Mouse (Mus musculus) cerebellum, adult 8-10 months (tissue): Measurements from ENCODE around the gene Pcdh7.

Experiments
- DNase-seq: peaks from one replicate; pipeline ENCODE4 v3.0.0; 2022

Pcdh7 gene

DNA sequence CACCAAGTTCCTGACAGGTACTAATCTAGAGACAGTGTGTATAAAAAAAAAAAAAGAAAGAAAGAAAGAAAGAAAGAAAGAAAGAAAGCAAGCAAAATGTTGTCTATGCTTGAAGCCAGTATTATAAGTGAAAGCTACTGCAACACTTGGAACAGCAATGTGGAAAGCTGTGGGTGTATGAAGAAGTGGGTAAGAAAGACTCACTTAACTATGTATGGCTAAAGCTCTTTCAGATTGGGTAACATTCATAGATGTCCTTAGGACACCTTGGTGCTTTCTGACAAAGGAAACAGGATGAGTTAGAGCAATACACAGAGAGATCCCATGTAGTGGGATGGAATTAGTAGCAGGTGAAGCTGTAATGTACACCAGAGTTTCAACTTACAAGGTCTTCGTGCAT lies 32.6 kb downstream of the Pcdh7 start:
- DNase-seq: no peak

- no peak for DNase-seq
These were observed 38.0 kb downstream of the Pcdh7 start for GRCm38 (mm10) chr5:57755791-57756190.

- no peak for DNase-seq
These were observed 39.1 kb downstream of the Pcdh7 start for GRCm38 (mm10) chr5:57756726-57757424.

DNA sequence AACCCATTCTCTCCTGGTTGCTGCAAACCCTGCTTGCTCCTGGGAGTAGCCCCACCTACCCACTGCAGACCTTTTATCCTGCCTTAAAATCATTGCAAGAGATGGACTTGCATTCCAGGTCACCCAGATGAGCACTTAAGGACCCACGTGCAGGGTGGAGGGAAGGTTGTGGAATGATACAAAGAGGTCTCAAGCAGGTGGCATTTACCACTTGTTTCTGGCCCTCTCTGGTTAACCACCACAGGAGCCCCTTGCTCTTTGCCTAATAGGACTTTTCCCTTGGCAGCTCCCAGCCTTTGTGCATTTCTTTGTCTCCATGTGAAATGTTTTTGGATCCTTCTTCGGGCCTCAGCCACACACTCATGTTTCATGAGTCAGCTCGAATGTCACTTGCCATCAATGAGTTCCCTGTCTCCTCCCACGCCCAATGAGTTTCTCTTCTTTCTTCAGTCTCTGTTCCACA lies 39.7 kb downstream of the Pcdh7 start:
- no peak for DNase-seq

- no peak for DNase-seq
These were observed 41.2 kb downstream of the Pcdh7 start for GRCm38 (mm10) chr5:57758968-57759367.

DNA sequence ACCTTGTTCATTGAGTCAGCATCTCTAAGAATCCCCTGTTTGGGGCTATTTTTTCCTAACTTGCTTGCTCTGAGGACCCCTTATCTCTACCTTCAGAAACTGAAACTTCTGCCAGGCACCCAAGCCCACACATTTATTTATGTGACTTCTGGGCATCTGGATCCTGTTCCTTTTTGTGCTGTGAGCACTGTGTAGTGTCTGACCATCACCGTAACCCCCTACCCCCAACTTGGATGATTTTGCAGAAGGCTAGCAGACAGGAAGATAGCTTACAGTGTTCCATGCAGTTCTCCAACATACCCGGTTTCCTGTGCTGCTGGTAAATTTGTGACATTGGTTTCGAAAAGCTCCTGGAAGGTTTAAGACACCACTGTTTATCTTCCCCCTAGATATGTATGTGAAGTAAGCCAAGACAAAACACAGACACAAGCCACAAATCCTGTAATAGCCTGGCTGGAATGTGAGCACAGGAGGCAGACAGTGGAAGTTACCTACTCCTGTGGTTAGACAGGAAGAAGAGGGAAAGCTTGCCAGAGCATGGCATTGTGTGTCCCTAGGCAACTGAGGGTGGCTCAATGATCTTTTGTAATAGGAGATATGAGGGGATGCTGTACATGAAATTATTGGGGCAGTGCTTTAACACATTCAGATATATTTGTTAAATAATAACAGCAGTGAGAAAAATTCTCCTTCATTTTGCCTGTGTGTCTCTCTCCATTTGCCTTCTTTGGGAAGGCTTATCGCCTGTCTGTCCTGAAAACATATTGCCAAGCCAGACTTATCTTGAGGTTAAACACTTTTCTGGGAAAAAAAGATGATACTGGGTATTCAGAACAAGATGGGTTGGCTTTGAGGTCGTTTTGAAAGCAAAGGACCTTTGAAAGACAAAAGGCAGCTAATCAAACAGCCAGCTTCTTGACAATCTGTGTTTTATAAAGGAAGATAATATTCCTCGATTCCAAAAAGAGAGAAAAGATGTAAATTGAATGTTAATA lies 42.6 kb downstream of the Pcdh7 start:
- no peak for DNase-seq

DNA sequence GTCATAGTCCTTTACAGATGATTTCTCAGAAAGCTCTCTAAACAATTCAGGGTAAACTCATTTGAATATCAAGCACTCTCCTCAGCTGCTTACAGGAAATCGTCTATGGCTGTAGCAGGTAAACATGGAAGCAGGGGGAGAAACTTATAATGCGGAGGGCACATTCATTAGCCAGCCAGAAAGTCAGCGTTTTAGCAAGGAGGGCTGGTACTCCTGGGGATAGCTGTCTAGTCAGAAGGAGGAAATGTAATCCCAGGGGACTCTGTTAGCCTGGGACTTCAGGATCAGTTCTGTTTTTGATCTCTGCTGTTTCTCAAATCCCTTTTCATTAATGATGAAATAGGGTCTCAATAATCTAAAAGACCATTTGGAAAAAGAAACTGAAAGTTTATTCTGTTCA lies 47.6 kb downstream of the Pcdh7 start:
- DNase-seq: no peak

DNA sequence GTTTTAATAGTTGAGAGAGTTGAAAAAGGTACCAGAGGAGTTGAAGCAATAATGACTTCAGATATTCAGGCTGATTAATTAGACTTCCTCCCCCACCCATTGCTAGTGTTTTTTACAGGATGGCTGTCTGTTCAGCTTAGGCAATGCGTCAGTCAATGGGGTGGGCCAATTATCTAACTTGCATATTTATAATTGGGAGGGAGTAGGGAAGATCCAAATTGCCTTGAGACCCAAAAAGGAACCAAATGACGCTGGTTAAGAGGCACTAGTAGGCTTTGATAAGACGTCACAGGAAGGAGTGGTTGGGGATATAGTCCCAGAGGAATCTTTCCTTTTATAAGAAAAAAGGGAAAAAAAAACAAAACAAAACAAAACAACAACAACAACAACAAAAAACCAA lies 49.6 kb downstream of the Pcdh7 start:
- DNase-seq: no peak

- DNase-seq: no peak
These were observed 50.8 kb downstream of the Pcdh7 start for GRCm38 (mm10) chr5:57768469-57769022.

DNA sequence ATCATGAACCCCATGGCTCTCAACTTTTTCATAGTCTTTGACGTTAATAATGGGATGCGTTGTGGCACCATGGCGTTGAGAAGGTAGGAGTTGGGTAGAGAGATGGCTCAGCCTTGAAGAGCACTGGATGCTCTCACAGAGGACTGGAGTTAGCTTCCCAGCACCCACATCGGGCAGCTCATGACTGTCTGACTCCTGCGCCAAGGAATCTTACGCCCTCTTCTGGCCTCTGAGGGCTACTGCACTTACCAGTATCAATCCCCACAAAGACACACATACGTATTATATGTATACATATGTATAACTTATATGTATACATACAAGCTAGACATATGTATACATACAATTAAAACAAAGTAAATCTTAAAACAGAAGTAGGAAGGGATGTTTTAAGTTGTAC lies 51.9 kb downstream of the Pcdh7 start:
- no peak for DNase-seq

DNA sequence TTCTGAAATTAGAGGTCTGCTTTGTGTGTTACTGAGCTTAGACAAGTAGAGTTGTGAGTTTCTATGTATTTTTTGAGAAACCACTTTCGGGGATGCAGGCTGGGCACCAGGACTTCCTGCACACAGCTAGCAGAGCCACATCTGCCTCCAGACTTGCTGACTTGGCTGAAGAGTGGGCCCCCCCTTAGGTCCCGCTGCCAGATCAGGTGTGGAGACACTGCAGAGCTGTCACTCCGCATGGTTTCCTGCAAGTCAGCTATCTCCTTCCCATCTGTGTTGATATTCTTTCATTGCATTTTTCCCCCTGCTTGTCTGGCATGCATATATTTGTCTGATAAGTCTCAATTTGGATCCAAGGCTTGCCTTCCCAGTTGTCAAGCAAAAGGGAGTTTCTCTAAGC lies 52.6 kb downstream of the Pcdh7 start:
- no peak for DNase-seq

DNA sequence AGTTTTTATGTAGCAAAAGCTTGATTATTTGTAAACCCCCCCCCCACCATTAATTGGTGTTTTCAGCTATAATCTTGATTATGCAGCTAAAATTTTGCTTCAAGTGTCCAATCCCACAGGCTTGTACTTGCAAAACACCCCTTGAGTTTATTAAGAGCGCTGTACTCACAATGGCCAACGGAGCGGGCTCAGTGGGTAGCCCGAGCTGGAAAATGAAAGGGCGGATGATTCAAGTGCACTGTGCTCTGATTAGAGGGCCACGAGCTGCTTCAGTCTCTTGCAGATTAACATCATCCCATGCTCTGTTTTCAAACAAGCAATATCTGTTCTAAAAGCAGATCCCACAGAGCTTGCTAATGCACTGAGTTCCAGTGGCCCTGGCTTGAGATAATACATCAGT lies 53.4 kb downstream of the Pcdh7 start:
- DNase-seq: no peak

GRCm38 (mm10) chr5:57772711-57773110 lies 54.9 kb downstream of the Pcdh7 start:
- no peak for DNase-seq

DNA sequence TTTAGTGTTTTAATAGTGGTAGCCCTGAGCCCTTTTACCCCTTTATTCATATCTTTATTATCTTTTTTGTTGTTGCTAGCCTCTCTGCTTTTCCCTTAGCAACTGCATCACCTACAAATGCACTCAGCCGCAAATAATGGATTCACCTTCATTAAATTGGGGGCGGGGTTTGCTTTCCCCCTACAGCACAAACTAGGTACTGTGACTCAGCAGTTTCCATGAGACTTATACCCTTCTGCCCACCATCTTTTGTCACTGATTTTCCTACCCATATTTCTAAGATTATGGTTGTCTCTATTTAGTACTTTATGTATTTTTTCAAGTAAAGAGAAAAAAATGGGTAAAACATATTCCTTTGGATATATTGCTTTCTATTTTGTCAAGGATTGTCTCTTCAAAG lies 56.7 kb downstream of the Pcdh7 start:
- DNase-seq: no peak

DNA sequence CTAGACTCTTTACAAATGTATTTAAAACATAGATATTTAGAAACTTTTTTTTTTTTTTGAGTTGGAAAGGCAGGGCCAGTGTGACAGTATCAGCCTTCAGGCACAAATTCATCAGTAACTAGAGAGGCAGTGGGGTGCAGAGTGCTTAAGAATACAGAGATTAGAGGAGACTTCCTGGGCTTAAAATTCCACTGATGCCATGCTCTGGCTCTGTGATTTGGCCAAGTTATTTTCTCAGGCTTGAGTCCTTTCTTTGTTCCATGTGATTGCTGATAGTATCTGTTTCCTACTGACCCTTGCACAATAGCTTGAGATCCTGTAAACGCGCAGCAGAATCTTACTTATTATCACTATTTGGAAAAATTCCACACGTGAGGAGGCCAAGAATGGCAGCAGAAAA lies 60.3 kb downstream of the Pcdh7 start:
- DNase-seq: no peak

DNA sequence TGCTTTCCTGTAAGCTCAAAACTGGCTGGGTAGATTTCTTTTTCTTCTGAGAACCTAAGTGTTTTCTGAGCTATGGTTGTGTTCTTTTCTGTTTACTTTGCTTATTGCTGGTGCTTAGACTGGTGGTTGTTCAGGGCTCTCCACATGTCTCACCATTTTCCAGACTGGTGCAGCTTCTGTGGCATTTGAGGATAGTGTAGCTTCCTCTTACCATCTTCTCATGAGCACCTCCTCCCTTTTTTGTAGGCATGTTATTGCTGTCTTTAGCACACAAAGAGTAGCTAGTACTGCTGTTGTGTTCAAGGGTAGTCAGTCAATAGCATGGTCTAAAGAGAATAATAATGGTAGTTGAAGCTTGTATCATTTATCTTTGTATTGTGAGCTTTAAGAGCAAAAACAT lies 62.2 kb downstream of the Pcdh7 start:
- DNase-seq: no peak

DNA sequence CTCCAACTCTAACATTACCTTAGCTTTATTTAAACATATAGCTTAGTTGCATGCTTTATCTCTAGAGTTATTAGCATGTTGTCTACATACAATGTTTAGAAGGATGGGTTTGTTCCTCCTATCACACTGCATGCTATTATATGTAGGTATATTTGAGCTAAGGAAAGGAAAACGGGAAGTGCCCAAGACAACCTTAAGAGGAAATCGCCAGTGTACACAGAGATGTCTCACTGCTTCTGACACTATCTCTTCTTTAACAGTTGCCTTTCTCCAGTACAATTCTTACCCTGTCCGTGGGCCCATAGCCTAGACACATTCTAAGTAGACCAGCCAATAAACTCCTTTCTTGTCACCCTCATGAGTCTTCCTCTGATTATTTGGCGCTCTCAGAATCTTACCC lies 62.8 kb downstream of the Pcdh7 start:
- DNase-seq: no peak

DNA sequence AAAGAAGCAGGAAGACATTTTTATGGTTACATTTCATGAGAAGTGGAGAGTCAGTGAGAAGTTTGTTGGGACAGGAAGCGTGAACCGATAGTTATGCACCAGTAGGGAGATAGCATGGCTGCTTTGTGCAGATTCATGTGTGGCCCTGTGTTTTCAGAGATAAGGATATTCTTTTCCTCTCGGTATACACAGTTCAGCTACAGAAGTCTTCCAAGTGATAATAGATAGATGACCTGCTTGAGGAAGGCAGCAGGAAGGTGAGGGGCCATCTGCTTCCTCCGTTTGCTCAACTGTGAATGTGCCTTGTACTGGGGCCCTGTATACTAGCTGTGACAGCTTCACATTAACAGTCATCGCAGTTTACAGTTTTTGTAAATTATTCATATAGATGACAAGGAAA lies 64.2 kb downstream of the Pcdh7 start:
- no peak for DNase-seq

GRCm38 (mm10) chr5:57782546-57782945 lies 64.8 kb downstream of the Pcdh7 start:
- no peak for DNase-seq

DNA sequence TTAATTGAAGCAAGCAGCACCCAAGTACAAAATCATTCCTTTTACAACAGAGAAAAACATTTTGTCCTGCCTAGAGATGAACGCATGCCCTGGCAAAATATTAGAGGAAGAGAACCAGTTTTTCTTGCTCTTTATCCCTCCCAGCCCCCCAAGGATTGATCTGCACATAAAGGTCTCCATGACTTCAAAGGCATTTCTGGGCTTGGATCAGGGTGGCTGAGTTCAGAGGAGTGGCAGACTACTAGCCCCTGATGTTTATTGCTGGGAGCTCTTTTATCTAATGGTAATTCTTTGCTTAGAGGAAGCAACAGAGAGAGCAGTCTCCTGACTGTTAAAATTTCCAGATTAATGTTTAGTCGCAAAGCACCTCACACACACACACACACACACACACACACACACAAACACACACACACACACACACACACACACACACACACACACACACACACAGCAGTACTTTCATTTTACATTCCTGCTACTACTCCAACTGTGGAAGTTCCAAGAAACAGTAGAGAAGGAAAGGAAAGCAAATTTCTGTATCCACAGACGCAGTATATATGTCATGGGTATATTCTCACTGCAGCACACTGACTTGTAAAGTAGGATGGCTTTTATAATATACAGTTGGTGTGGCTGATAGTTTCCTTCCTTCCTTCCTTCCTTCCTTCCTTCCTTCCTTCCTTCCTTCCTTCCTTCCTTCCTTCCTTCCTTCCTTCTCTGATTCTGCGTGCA lies 71.2 kb downstream of the Pcdh7 start:
- no peak for DNase-seq

DNA sequence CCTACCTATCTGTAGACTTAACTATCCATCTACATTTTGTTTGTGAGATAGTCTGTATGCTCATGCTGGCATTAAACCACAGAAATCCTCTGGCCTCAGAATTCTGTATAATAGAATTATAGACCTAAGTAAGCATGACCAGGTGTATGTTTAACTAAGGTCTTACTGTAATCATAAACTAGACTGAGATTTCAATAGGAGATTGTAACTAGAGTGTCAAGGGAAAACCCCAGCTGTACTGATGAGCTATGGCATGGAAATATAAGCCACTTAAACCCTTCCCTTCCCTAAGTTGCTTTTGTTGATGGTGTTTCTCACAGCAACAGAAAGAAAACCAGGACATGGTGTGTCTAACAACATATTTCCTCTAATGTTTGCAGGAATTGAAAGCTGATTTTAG lies 78.6 kb downstream of the Pcdh7 start:
- no peak for DNase-seq

- DNase-seq: no peak
These were observed 80.3 kb downstream of the Pcdh7 start for GRCm38 (mm10) chr5:57797951-57798670.
